Mouse (Mus musculus) forebrain, embryonic 10.5 days (tissue): ENCODE measurements around the gene Rbfox2. TPM values are rescaled to one million over a fixed set of nuclear protein-coding genes. Genes with fewer than 3 reads are reported as not detected.

ENCODE experiments used
- DNase-seq: peaks from one replicate; pipeline ENCODE4 v3.0.0-alpha.2; 2017; ENCODE audit warnings: low spot score; ENCODE audit errors: extremely low spot score
- H3K27ac ChIP-seq: fragments of 300-500 bp; sonication (generic); 2 replicates; pipeline ENCODE4 v1.5.1; 2016; ENCODE audit warnings: mild to moderate bottlenecking
- H3K27me3 ChIP-seq: fragments of 300-500 bp; sonication (generic); 2 replicates; pipeline ENCODE4 v1.6.1; 2016; ENCODE audit warnings: mild to moderate bottlenecking; ENCODE audit not compliant: poor library complexity, severe bottlenecking
- H3K36me3 ChIP-seq: fragments of 300-500 bp; sonication (generic); replicated peaks from 2 replicates; pipeline ENCODE4 v1.6.1; 2016; ENCODE audit warnings: mild to moderate bottlenecking, moderate library complexity
- H3K4me1 ChIP-seq: fragments of 300-500 bp; sonication (generic); 2 replicates; pipeline ENCODE4 v1.6.1; 2016
- H3K4me3 ChIP-seq: fragments of 300-500 bp; sonication (generic); 2 replicates; pipeline ENCODE4 v1.5.1; 2016; ENCODE audit warnings: mild to moderate bottlenecking, moderate library complexity
- H3K9me3 ChIP-seq: fragments of 300-500 bp; sonication (generic); 2 replicates; pipeline ENCODE4 v1.6.1; 2016; ENCODE audit warnings: mild to moderate bottlenecking, moderate library complexity
- WGBS: fragments of 180-500 bp; shearing (Covaris S2); methylation state at CpG from one replicate; pipeline ENCODE4 v1.1.7; 2016; 5-methylcytosine and 5-hydroxymethylcytosine counted together
- polyA plus RNA-seq: library from polyadenylated mRNA; unstranded; fragments of >200 nt; fragmentation: Nextera tagmentation; extraction: Ambion mirVana; gene quantifications from 2 replicates; pipeline ENCODE4 v1.2.1, GENCODE M21; 2016

Gene Rbfox2
- polyA plus RNA-seq, 1 experiment from 2014 or later = 39.0 TPM

DNA sequence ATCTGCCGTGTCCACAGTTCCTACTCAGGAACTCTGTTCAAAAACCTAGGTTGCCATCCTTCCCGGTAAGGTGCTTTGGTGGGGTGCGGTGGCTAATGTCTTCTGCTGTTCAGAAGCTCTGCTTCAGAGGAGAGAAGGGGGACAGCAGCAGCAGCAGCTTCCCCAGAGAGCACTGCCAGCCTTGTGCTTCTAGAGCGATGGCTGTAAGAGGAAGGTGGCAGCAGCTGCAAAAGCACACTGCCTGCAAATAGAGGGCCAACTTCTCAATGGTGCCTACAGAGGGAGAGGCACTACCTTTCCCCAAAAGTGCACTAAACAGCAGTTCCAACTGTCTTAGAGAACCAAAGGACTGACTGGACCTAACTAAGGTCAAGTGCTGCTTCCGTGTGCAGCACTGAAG is 168.5 kb downstream of the Rbfox2 start:
- no peak for DNase-seq
- H3K9me3 ChIP-seq = peaks cover 5% of the 10 kb centered on the region; the same call in 1 of the 2 replicates
- whole genome bisulfite sequencing = 87% methylated on average over 5 of the region's 5 CpGs
- no peak overlapping the region for H3K27ac ChIP-seq
- no peaks in the 10 kb centered on the region for H3K27me3 ChIP-seq
- peaks cover 24% of the 10 kb centered on the region for H3K36me3 ChIP-seq
- H3K4me1 ChIP-seq = peaks cover 4% of the 10 kb centered on the region; the same call in 1 of the 2 replicates
- H3K4me3 ChIP-seq = no peak overlapping the region

DNA sequence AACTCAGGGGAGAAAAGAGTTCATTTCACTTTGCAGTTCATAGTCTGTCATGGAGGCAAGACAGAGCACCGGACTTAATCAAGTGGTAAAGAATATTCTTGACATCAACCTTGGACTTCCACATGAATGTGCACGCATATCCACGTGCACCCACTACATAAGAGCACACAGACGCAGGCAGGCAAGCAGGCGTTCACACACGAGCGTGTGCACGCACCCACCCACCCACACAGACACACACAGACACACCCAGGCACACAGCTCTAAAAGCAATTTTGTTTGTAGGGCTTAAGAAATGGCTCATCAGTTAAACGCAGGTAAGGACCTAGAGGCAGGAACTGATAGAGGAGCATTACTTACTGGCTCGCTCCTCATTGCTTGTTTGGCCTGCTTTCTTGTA is 172.3 kb downstream of the Rbfox2 start:
- no peak for DNase-seq
- no peak overlapping the region for H3K4me3 ChIP-seq
- peaks cover 57% of the 10 kb centered on the region for H3K36me3 ChIP-seq
- H3K27ac ChIP-seq = no peak overlapping the region
- 98% methylated on average over 10 of the region's 10 CpGs for WGBS
- H3K27me3 ChIP-seq = no peaks in the 10 kb centered on the region
- H3K4me1 ChIP-seq = no peaks in the 10 kb centered on the region
- H3K9me3 ChIP-seq = peaks cover 5% of the 10 kb centered on the region; the same call in 1 of the 2 replicates

DNA sequence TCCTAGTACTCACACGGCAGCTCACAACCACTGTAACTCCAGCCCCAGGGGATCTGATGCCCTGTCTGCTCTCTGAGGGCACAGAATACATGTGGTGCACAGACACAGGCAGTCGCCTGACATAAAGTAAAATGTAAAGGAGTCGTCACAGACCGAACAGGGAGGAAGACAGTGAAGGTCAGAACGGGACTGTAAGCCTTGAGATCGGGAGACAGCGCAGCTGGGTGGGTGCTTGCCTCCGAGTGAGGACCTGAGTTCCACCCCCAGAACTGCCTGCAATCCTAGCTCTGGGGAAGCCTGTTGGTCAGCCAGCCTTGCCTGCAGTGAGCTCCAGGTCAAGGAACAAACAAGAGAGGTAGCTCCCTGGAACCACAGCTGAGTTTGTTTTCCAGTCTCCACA is 177.7 kb downstream of the Rbfox2 start:
- Histone ChIP-seq H3K4me3 (no peak overlapping the region), H3K36me3 (peaks cover 50% of the 10 kb centered on the region), H3K27ac (no peak overlapping the region), H3K4me1 (no peaks in the 10 kb centered on the region), H3K9me3 (no peaks in the 10 kb centered on the region), H3K27me3 (no peaks in the 10 kb centered on the region)
- no peak for DNase-seq
- WGBS = 90% methylated on average over 8 of the region's 8 CpGs

DNA sequence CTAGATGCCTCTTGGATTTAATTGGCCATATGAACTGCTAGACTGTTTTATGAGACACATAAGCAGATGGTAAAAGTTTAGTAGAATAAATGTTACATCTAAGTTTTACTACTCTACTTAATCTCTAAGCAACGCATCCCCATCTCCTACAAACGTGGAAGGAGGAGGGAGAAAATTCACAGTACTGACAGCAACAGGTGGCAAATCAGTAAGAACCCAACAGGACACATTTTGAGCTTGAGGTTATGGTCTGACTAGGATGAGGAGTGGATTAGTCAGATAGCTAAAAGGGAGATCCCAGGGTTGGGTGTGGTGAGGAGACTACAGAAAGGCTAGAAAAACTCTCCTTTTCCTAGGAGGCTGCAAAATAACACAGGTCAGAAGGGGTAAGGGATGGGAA is 179.1 kb downstream of the Rbfox2 start:
- Histone ChIP-seq H3K27me3 (no peaks in the 10 kb centered on the region), H3K9me3 (no peaks in the 10 kb centered on the region), H3K4me3 (no peak overlapping the region), H3K27ac (no peak overlapping the region), H3K4me1 (no peaks in the 10 kb centered on the region), H3K36me3 (peaks cover 48% of the 10 kb centered on the region)
- WGBS = 88% methylated on average over 2 of the region's 2 CpGs
- no peak for DNase-seq

DNA sequence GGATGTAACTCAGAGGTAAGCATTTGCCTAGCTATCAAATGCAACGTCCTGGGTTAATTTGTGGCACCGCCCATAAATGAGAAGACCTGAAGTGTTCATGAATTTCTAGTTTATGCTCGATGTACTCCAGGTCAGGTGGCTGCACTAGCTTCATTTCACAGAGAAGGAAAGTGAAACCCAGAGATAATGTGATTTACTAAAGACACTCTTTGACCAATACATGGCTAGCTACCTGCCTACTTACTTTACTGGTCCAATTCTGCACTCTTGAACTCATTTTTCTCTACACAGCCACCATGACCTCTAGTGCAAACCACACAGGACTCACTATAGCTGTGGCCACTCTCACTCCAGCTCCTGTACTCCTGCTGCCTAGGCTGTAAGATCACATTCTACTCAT is 180.1 kb downstream of the Rbfox2 start:
- Histone ChIP-seq H3K4me1 (no peaks in the 10 kb centered on the region), H3K9me3 (no peaks in the 10 kb centered on the region)
- no peak for DNase-seq

DNA sequence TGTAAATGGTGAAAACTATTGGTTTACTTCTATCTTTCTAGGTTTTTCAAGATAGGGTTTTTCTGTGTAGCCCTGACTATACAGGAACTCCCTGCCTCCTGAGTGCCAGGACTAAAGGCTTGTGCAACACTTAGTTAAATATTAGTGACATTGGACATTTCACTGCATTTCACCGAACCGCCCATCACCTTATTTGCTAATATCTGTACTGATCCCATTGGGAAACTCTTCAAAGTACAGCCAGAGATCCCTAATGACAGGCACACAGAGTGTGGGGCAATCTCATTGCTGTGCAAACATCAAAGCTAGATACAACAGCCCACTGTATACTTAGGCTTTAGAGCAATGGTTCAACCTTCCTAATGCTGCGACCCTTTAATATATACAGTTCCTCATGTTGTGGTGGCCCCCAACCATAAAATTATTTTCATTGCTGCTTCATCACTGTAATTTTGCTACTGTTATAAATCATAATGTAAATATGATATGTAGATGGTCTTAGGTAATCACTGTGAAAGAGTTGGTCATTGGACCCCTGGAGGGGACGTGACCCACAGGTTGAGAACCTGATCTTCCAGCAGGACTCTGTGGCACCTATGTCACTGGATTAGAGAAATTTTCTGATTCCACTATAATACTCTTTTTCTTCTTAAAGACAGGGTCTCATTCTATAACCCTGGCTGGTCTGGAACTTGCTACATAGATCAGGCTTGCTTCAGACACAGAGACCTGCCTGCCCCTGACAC is 182.3 kb downstream of the Rbfox2 start:
- no peak overlapping the region for H3K4me3 ChIP-seq
- 96% methylated on average over 4 of the region's 4 CpGs for WGBS
- DNase-seq = no peak
- H3K27me3 ChIP-seq = no peaks in the 10 kb centered on the region
- H3K9me3 ChIP-seq = no peaks in the 10 kb centered on the region
- H3K36me3 ChIP-seq = peaks cover 20% of the 10 kb centered on the region
- H3K4me1 ChIP-seq = no peaks in the 10 kb centered on the region
- H3K27ac ChIP-seq = no peak overlapping the region

More for the DNA sequence above, 180.1 kb downstream of the Rbfox2 start:
- H3K36me3 ChIP-seq = peaks cover 37% of the 10 kb centered on the region
- H3K27ac ChIP-seq = no peak overlapping the region
- 94% methylated on average over 3 of the region's 3 CpGs for WGBS
- no peak overlapping the region for H3K4me3 ChIP-seq
- H3K27me3 ChIP-seq = no peaks in the 10 kb centered on the region

DNA sequence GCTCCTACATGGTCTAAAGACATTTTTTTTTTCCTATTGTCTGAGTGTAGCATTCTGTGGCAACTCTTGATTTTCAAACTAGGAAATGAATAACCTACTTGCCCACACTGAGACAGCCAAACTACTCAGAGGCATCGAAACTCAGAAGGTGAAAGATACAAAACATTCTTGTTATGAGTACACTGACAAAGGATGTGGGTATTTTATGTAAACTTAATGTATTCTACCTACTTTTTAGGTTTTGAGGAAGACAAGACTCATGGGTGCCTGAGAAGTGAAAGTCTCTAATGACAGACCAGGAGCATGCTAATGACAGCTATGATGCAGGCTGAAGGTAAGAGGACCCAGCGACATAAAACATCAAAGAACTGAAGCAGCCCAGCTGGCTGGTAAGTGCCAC is 184.0 kb downstream of the Rbfox2 start:
- WGBS = 89% methylated on average over 2 of the region's 2 CpGs
- H3K4me3 ChIP-seq = no peak overlapping the region
- H3K27ac ChIP-seq = no peak overlapping the region
- no peak for DNase-seq
- H3K9me3 ChIP-seq = no peaks in the 10 kb centered on the region
- peaks cover 11% of the 10 kb centered on the region for H3K36me3 ChIP-seq
- H3K4me1 ChIP-seq = no peaks in the 10 kb centered on the region
- no peaks in the 10 kb centered on the region for H3K27me3 ChIP-seq

DNA sequence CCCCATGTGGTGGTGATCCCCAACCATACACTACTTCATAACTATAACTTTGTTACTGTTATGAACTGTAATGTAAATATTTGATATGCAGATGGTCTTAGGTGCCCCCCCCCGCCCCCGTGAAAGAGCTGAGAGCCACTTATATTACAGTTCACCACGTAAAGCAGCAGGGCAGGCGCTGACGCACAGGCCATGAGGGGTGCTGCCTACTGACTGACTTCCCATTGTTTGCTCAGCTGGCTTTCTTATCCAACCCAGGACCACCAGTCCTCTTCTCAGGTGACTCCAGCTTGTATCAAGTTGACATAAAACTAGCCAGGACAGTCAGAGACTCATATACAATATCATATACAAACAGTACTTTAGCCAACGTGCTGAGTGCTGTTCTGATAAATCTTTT is 184.6 kb downstream of the Rbfox2 start:
- H3K4me3 ChIP-seq = no peak overlapping the region
- no peaks in the 10 kb centered on the region for H3K9me3 ChIP-seq
- H3K27ac ChIP-seq = no peak overlapping the region
- peaks cover 5% of the 10 kb centered on the region for H3K36me3 ChIP-seq
- 87% methylated on average over 6 of the region's 6 CpGs for WGBS
- peaks cover 3% of the 10 kb centered on the region; the same call in 1 of the 2 replicates for H3K4me1 ChIP-seq
- no peaks in the 10 kb centered on the region for H3K27me3 ChIP-seq
- DNase-seq = no peak

DNA sequence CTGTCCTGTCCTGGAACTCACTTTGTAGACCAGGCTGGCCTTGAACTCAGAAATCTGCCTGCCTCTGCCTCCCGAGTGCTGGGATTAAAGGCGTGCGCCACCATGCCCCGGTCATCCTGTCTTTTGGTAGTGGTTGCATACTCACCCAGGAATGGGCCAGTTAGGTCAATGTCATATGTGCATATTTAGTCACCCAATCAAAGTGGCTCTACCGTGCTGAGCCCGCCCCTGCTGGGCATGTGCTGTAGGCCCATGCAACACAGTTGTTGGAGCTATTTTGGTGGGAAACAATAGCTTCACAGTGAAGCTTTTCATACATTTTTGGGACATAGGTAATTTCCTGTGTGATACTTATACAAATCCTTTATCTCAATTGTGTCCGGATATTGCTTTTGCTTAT is 187.1 kb downstream of the Rbfox2 start:
- Histone ChIP-seq H3K27me3 (no peaks in the 10 kb centered on the region), H3K4me1 (peaks cover 3% of the 10 kb centered on the region; the same call in 1 of the 2 replicates), H3K27ac (no peak overlapping the region), H3K9me3 (no peaks in the 10 kb centered on the region), H3K36me3 (peaks cover 26% of the 10 kb centered on the region), H3K4me3 (no peak overlapping the region)
- no peak for DNase-seq
- WGBS = 97% methylated on average over 7 of the region's 7 CpGs

DNA sequence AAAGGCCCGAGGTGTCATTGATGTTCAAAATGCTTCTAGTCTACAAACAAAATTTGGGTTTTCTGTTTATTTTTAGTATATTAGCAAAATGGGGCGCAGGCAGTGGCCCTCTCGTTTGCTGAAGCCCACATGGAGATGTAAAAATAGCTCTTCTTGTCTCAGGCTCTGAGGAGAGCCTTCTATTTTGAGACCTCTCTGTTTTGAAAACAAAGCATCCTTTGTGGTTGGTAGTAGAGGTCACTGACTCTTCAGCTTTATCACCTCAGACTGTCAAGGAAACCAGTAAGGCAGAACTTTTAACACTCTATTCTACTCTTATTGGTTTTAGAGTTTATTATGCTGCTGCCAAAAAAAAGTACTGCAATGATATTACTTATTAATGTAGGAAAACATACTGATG is 189.6 kb downstream of the Rbfox2 start:
- no peaks in the 10 kb centered on the region for H3K27me3 ChIP-seq
- H3K27ac ChIP-seq = no peak overlapping the region
- H3K9me3 ChIP-seq = no peaks in the 10 kb centered on the region
- WGBS = 52% methylated on average over 3 of the region's 3 CpGs
- no peak for DNase-seq
- peaks cover 42% of the 10 kb centered on the region for H3K36me3 ChIP-seq
- peaks cover 3% of the 10 kb centered on the region; the same call in 1 of the 2 replicates for H3K4me1 ChIP-seq
- H3K4me3 ChIP-seq = no peak overlapping the region

DNA sequence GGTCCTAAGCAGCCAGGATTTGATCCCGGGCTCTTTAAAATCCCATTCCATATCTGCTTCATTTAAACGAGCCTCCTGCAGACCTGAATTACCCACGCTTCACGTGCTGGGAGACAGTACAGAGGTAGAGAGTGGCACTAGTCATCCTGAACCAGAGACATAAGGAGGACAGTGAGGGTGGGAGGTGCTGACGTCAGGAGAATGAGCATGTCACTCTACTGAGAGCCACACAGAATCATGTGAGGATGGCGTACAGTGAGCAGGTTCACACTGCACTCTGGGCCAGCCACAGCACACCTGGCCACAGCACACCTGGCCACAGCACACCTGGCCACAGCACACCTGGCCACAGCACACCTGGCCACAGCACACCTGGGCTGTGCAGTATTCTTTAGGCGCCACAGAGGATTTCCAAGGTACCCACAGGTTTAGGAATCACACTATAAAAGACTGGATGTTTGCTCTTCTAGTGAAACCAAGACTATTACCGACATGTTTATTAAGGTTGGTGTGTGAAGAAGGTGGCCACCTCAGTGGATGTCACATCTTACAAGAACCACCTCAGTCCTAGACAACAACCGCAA is 190.6 kb downstream of the Rbfox2 start:
- 90% methylated on average over 9 of the region's 9 CpGs for WGBS
- Histone ChIP-seq H3K27me3 (no peaks in the 10 kb centered on the region), H3K9me3 (no peaks in the 10 kb centered on the region), H3K4me3 (no peak overlapping the region), H3K36me3 (peaks cover 47% of the 10 kb centered on the region), H3K4me1 (peaks cover 3% of the 10 kb centered on the region; the same call in 1 of the 2 replicates), H3K27ac (no peak overlapping the region)
- DNase-seq = no peak

DNA sequence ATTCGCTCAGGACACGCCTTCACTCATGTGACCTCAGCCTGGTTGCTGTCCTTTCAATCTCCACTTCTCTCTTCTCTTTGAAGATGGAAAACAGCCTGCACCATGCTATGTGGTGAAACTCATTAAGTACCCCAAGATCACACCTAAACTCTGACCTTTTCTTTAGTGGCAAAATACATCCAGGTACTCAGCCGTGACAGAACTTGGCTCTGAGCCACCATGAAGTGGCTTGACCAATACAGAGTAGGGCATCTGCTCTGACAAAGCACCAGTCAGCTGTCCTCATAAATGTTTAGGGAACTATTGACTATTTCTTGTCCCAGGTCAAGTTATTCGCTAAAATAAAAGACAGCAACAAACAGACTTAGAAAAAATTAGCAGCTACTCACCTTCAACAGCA is 191.3 kb downstream of the Rbfox2 start:
- peaks cover 49% of the 10 kb centered on the region for H3K36me3 ChIP-seq
- H3K27me3 ChIP-seq = no peaks in the 10 kb centered on the region
- H3K4me3 ChIP-seq = no peak overlapping the region
- no peak for DNase-seq
- H3K9me3 ChIP-seq = no peaks in the 10 kb centered on the region
- 95% methylated on average over 4 of the region's 4 CpGs for WGBS
- H3K27ac ChIP-seq = no peak overlapping the region
- peaks cover 3% of the 10 kb centered on the region; the same call in 1 of the 2 replicates for H3K4me1 ChIP-seq

DNA sequence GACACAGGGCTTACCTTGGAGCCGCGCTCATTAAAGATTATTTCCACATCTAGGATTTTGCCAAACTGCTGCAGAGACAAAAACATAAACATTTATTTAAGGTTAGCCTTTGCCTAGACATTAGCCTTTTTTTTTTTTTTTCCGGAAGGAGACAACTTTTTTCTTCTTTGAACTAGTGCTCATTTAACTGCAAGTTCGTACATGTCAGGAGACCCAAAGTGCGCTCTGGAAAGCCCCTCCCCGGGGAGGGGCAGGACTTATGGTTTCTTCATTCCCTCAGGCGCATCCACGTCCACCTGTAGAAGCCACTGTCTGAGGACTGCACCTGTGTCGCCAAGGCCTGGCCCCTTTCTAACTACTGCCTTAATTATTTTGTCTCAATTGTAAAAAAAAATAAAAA is 193.2 kb downstream of the Rbfox2 start:
- no peaks in the 10 kb centered on the region for H3K9me3 ChIP-seq
- 85% methylated on average over 9 of the region's 9 CpGs for WGBS
- no peak overlapping the region for H3K4me3 ChIP-seq
- H3K27ac ChIP-seq = no peak overlapping the region
- DNase-seq = no peak
- H3K36me3 ChIP-seq = peaks cover 50% of the 10 kb centered on the region
- H3K4me1 ChIP-seq = peaks cover 3% of the 10 kb centered on the region; the same call in 1 of the 2 replicates
- H3K27me3 ChIP-seq = no peaks in the 10 kb centered on the region
